Mouse (Mus musculus) gastrocnemius, adult 18-20 months (tissue): ENCODE results near the gene Skint10. TPM values are rescaled to one million over a fixed set of nuclear protein-coding genes. Genes with fewer than 3 reads are reported as not detected.

Experiments
- DNase-seq: peaks from one replicate; pipeline ENCODE4 v3.0.0; 2021; ENCODE audit warnings: low spot score
- long read RNA-seq, 2 experiments: library from polyadenylated mRNA; stranded (forward); transcript quantifications; one replicate each; pipeline ENCODE4 v2.0.0; 2021
- total RNA-seq, 2 experiments: library from RNA; stranded (reverse); gene quantifications; 2 replicates each; pipeline ENCODE4 v1.2.3; 2021

Gene Skint10
- not detected for total RNA-seq
- long read RNA-seq, experiment 1: 0 reads
- long read RNA-seq, experiment 2: 0 reads

DNA sequence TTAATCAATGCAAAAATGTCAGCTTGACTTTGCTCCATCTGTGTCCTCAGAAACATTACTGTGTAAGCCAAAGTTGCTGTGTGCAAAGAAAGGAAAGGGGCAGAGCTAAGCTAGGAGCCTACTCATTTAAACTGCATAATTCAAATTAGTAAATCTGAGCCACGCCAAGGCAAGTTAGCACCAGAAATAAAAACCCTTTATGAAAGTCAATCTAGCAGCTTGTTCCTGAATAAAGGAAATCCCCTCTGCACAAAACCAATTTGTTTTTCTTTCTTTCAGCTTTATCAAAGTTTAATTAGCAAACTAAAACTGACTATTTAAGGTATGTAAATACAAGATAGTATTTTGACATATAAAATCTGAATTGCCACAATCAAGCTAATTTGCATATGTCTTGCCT lies at the start of gene Skint10:
TSS of gene Skint10 (minus strand) at position 101 of the 400 bp plus-strand sequence.
- DNase-seq: no peak

DNA sequence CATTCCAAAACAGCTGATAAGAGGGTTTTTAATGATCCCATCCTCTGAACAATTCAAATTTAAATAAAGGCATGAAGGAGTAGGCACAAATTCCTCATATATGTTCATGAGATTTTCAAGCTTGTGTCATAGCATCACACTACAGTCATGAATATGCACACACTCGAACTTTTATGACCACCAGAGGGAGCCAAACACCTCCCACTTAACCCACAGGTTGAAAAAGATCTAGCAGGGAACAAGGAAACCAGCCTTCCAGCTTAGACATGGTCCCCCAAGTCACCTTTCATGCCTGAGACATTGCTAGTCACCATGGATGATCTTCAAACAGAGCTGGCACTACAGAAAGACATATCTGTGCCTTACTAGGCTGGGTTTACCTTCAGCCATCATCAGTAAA lies 16.0 kb upstream of the Skint10 start:
- DNase-seq: no peak

Other genes starting within 250 kb of the Skint10 start
- gene Skint2, start 217.7 kb downstream of the Skint10 start, total RNA-seq: not detected